Mouse (Mus musculus) cortical plate, adult 2 months (tissue): Measurements from ENCODE around the gene Dnajc8.
"Not testable (repeated sequence)": the region's sequence is repeated elsewhere in the genome, so short reads cannot be mapped to it uniquely, and the experiment has no call there.

Experiments used
- CTCF ChIP-seq: fragments of 200-500 bp; IDR thresholded peaks from 2 replicates; pipeline ENCODE4 v1.5.1; 2011; ENCODE audit warnings: mild to moderate bottlenecking, control low read depth, low read length; ENCODE audit not compliant: insufficient read depth; ENCODE audit errors: extremely low read depth
- POLR2A ChIP-seq: fragments of 200-500 bp; IDR thresholded peaks from 2 replicates; pipeline ENCODE4 v1.6.1; 2011; ENCODE audit warnings: mild to moderate bottlenecking, low read length, control low read depth; ENCODE audit not compliant: insufficient read depth; ENCODE audit errors: extremely low read depth

- not testable (repeated sequence) for TF ChIP-seq CTCF, POLR2A
Measured at GRCm38 (mm10) chr4:132601242-132601641, 65.9 kb downstream of the Dnajc8 start.
